ENCODE assay signal across 30 mouse cellular contexts in genomic region chr7:75561134-75561533, GRCm38 (mm10).
"Had no signal": no experiment of that assay in that cellular context is flagged by ENCODE, and none has a peak within 500 bp of the region (broad histone marks: within the 10 kb centered on the region; RNA-seq: fewer than 3 reads in every experiment).

No protein-coding gene starts in this region.

- H3K9me3 ChIP-seq: limb, embryonic 10.5 days; limb, embryonic 12.5 days; limb, embryonic 13.5 days; limb, embryonic 15.5 days; liver, embryonic 12.5 days; liver, embryonic 13.5 days; liver, embryonic 15.5 days; lung, embryonic 15.5 days; megakaryocyte, embryonic 14.5 days; midbrain, embryonic 10.5 days; midbrain, embryonic 12.5 days; midbrain, embryonic 13.5 days; midbrain, embryonic 15.5 days had no signal

- H3K4me1 ChIP-seq: midbrain, embryonic 12.5 days; midbrain, embryonic 15.5 days had no signal

- ATAC-seq: liver, embryonic 12.5 days; liver, postnatal 0 days; lung, postnatal 0 days; midbrain, embryonic 13.5 days; midbrain, embryonic 15.5 days; midbrain, embryonic 16.5 days had no signal

- DNase-seq: left cerebral cortex, postnatal 4 days; liver; liver, embryonic 13.5 days; liver, postnatal 0 days; lung, adult 18-20 months; lung, adult 2 months; lung, postnatal 10 days; lung, postnatal 14 days; lung, postnatal 36 days; lung, postnatal 4 days; midbrain, embryonic 14.5 days had no signal

- H3K9ac ChIP-seq: limb, embryonic 12.5 days; limb, embryonic 13.5 days; limb, embryonic 15.5 days; liver, embryonic 12.5 days; liver, embryonic 13.5 days; liver, embryonic 14.5 days; liver, embryonic 15.5 days; liver, postnatal 0 days; lung, embryonic 14.5 days; lung, embryonic 15.5 days; midbrain, embryonic 12.5 days; midbrain, embryonic 13.5 days; midbrain, embryonic 15.5 days had no signal

- H3K36me3 ChIP-seq: limb, embryonic 10.5 days; limb, embryonic 12.5 days; limb, embryonic 13.5 days; limb, embryonic 15.5 days; liver, embryonic 12.5 days; liver, embryonic 13.5 days; liver, embryonic 15.5 days; lung, embryonic 15.5 days; midbrain, embryonic 10.5 days; midbrain, embryonic 12.5 days; midbrain, embryonic 13.5 days; midbrain, embryonic 15.5 days had no signal

- H3K4me2 ChIP-seq: limb, embryonic 12.5 days; limb, embryonic 13.5 days; limb, embryonic 15.5 days; liver, embryonic 11.5 days; liver, embryonic 12.5 days; liver, embryonic 13.5 days; liver, embryonic 15.5 days; lung, embryonic 14.5 days; lung, embryonic 15.5 days; midbrain, embryonic 11.5 days; midbrain, embryonic 12.5 days; midbrain, embryonic 13.5 days; midbrain, embryonic 15.5 days had no signal

- H3K27me3 ChIP-seq: limb, embryonic 12.5 days; limb, embryonic 13.5 days; limb, embryonic 15.5 days; liver, embryonic 12.5 days; liver, embryonic 13.5 days; liver, embryonic 15.5 days; lung, embryonic 15.5 days; megakaryocyte, embryonic 14.5 days; midbrain, embryonic 12.5 days; midbrain, embryonic 13.5 days; midbrain, embryonic 15.5 days had no signal

- H3K27ac ChIP-seq: limb, embryonic 10.5 days; limb, embryonic 12.5 days; limb, embryonic 13.5 days; limb, embryonic 15.5 days; liver, embryonic 12.5 days; liver, embryonic 13.5 days; liver, embryonic 14.5 days; liver, embryonic 15.5 days; lung, embryonic 15.5 days; macrophage; midbrain, embryonic 10.5 days; midbrain, embryonic 12.5 days; midbrain, embryonic 13.5 days; midbrain, embryonic 15.5 days had no signal

- H3K4me3 ChIP-seq: limb, embryonic 10.5 days; limb, embryonic 12.5 days; limb, embryonic 13.5 days; limb, embryonic 15.5 days; liver, embryonic 12.5 days; liver, embryonic 13.5 days; liver, embryonic 15.5 days; lung, embryonic 15.5 days; megakaryocyte, embryonic 14.5 days; midbrain, embryonic 10.5 days; midbrain, embryonic 12.5 days; midbrain, embryonic 13.5 days; midbrain, embryonic 15.5 days had no signal
